22 mouse cellular contexts compared by ENCODE assay signal in genomic region chr7:64906955-64907354, GRCm38 (mm10).
"Had no signal": no experiment of that assay in that cellular context is flagged by ENCODE, and none has a peak within 500 bp of the region (broad histone marks: within the 10 kb centered on the region; RNA-seq: fewer than 3 reads in every experiment).

No protein-coding gene starts in this region.

- H3K27me3 ChIP-seq: limb, embryonic 13.5 days; liver, embryonic 12.5 days; liver, embryonic 15.5 days; lung, embryonic 15.5 days; neural tube, embryonic 12.5 days; neural tube, embryonic 15.5 days; stomach, embryonic 15.5 days had no signal

- DNase-seq: kidney, adult 18-20 months; kidney, postnatal 25 days; layer of hippocampus, adult 9-11 months; liver; lung, adult 18-20 months; lung, postnatal 14 days; lung, postnatal 4 days; midbrain, embryonic 14.5 days; right cerebral cortex, adult 18-20 months; right cerebral cortex, postnatal 14 days; right cerebral cortex, postnatal 4 days; thymus, postnatal 25 days had no signal

- H3K4me3 ChIP-seq: limb, embryonic 10.5 days; limb, embryonic 13.5 days; liver, embryonic 12.5 days; liver, embryonic 15.5 days; lung, embryonic 15.5 days; neural tube, embryonic 12.5 days; neural tube, embryonic 15.5 days; stomach, embryonic 15.5 days had no signal

- H3K9ac ChIP-seq: limb, embryonic 13.5 days; liver, embryonic 12.5 days; liver, embryonic 15.5 days; lung, embryonic 15.5 days; neural tube, embryonic 12.5 days; neural tube, embryonic 15.5 days; stomach, embryonic 15.5 days had no signal

- H3K9me3 ChIP-seq: limb, embryonic 10.5 days; limb, embryonic 13.5 days; liver, embryonic 15.5 days; lung, embryonic 15.5 days; neural tube, embryonic 12.5 days; neural tube, embryonic 15.5 days; stomach, embryonic 15.5 days had no signal

- ATAC-seq: liver, embryonic 12.5 days had no signal

- H3K4me2 ChIP-seq: limb, embryonic 13.5 days; liver, embryonic 12.5 days; liver, embryonic 15.5 days; lung, embryonic 15.5 days; midbrain, embryonic 11.5 days; neural tube, embryonic 12.5 days; neural tube, embryonic 15.5 days; stomach, embryonic 15.5 days had no signal

- H3K27ac ChIP-seq: kidney, postnatal 0 days; limb, embryonic 10.5 days; limb, embryonic 13.5 days; liver, embryonic 12.5 days; liver, embryonic 15.5 days; lung, embryonic 15.5 days; neural tube, embryonic 12.5 days; neural tube, embryonic 15.5 days; stomach, embryonic 15.5 days had no signal

- H3K4me1 ChIP-seq: limb, embryonic 10.5 days; limb, embryonic 13.5 days; liver, embryonic 12.5 days; liver, embryonic 15.5 days; lung, embryonic 15.5 days; neural tube, embryonic 12.5 days; stomach, embryonic 15.5 days had no signal

- H3K36me3 ChIP-seq: limb, embryonic 10.5 days; limb, embryonic 13.5 days; liver, embryonic 12.5 days; liver, embryonic 15.5 days; lung, embryonic 15.5 days; neural tube, embryonic 12.5 days; neural tube, embryonic 15.5 days; stomach, embryonic 15.5 days had no signal
